Mouse (Mus musculus) frontal cortex, adult 2 months (tissue): Measurements from ENCODE around the gene Gm28510. TPM values are rescaled to one million over a fixed set of nuclear protein-coding genes. Genes with fewer than 3 reads are reported as not detected.
"Not testable (repeated sequence)": the region's sequence is repeated elsewhere in the genome, so short reads cannot be mapped to it uniquely, and the experiment has no call there.

Experiments used
- DNase-seq, 2 experiments: peaks; one replicate each; pipeline ENCODE4 v3.0.0; 2022; ENCODE audit warnings: low spot score in 1 of 2; ENCODE audit errors: extremely low spot score in 1 of 2
- polyA plus RNA-seq: library from polyadenylated mRNA; depleted of rRNA; stranded (reverse); fragments of >200 nt; gene quantifications from 2 replicates; pipeline ENCODE4 v1.2.3, GENCODE M21; 2012; rRNA removed

The Gm28510 gene
- not detected in 2 replicates for polyA plus RNA-seq

GRCm38 (mm10) chrY:10412437-10412836 is at the start of gene Gm28510:
TSS of gene Gm28510 (plus strand) at chrY:10412737.
- not testable (repeated sequence) for DNase-seq

Other genes with a start within 250 kb of the Gm28510 start
- gene Gm20834, start 88.1 kb upstream of the Gm28510 start, polyA plus RNA-seq, result not detected in 2 replicates
- not detected in 2 replicates for gene Gm20737, start 123.3 kb downstream of the Gm28510 start, polyA plus RNA-seq
- not detected in 2 replicates for gene Gm21775, start 140.7 kb downstream of the Gm28510 start, polyA plus RNA-seq
- not detected in 2 replicates for gene Gm21900, start 203.6 kb downstream of the Gm28510 start, polyA plus RNA-seq